Mouse (Mus musculus) c-Kit-positive CD71-positive TER-119-positive erythroid progenitor cells, embryonic 14.5 days (primary cell): Measurements from ENCODE around the gene Chuk.

ENCODE experiments used
- DNase-seq: peaks from one replicate; pipeline ENCODE4 v3.0.0-alpha.2; 2013; ENCODE audit warnings: low spot score

Chuk gene

GRCm38 (mm10) chr19:44033396-44033795 is 73.9 kb downstream of the Chuk start:
- no peak for DNase-seq

- no peak for DNase-seq
These were observed 75.1 kb downstream of the Chuk start for GRCm38 (mm10) chr19:44032046-44032744.

GRCm38 (mm10) chr19:44030024-44030423 is 77.3 kb downstream of the Chuk start:
- no peak for DNase-seq

- DNase-seq, result no peak
These were observed 78.3 kb downstream of the Chuk start, which contains the start of gene Cyp2c23 for GRCm38 (mm10) chr19:44028972-44029371. Gene Cyp2c23, minus strand, starts transcription at chr19:44029208.

- no peak for DNase-seq
These were observed 80.2 kb downstream of the Chuk start for GRCm38 (mm10) chr19:44026956-44027530.

- DNase-seq, result no peak
These were observed 82.2 kb downstream of the Chuk start for GRCm38 (mm10) chr19:44024921-44025585.
